Mouse (Mus musculus) cerebellum, postnatal 10 days (tissue): ENCODE results near the gene Rab13.

ENCODE experiments used
- DNase-seq, 2 experiments: peaks; one replicate each; pipeline ENCODE4 v3.0.0; 2021; ENCODE audit warnings: mixed read lengths in 2 of 2

Gene Rab13

GRCm38 (mm10) chr3:90213377-90213866, at the start of gene Rab13, which contains the start of gene Rps27:
Rab13 (plus strand) TSS chr3:90213695.
Rps27 (minus strand) TSS chr3:90213651.
- peak; percentile 90 to 91 for DNase-seq

DNA sequence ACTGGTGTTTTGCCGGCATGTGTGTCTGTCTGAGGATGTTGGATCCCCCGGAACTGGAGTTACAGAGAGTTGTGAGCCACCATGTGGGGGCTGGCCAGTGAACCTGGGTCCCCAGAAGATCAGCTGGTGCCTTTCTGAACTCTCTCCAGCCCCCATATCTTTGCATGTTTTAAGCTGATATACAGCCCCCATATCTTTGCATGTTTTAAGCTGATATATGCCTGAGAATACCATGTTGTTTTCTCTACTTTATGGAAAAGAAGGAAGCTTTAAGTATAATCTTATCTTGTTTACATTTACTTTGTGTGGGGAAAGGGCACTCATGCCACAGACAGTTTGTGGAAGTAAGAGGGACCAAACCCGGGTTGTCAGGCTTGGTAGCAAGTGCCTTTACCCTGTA, 33.9 kb upstream of the Rab13 start:
- DNase-seq: no peak

DNA sequence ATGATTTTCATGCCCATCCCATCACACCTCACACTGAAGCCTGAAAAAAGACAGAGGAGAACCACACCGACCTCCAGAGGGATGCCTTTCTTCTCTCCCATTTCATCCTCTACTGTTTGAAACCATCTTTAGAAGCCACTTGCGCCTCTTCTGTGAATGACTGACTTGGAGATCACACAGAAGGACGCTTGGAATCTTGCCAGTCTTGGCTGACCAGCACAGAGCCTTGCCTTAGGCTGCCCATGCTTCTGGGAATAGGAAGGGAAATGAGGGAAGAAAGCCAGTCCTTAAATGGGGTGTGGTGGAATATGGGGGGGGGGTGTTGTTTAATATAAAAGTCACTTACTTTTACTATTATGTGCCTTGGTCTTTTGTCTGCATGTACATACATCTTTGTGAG, 29.9 kb upstream of the Rab13 start:
- peak; percentile 53 to 56 for DNase-seq

DNA sequence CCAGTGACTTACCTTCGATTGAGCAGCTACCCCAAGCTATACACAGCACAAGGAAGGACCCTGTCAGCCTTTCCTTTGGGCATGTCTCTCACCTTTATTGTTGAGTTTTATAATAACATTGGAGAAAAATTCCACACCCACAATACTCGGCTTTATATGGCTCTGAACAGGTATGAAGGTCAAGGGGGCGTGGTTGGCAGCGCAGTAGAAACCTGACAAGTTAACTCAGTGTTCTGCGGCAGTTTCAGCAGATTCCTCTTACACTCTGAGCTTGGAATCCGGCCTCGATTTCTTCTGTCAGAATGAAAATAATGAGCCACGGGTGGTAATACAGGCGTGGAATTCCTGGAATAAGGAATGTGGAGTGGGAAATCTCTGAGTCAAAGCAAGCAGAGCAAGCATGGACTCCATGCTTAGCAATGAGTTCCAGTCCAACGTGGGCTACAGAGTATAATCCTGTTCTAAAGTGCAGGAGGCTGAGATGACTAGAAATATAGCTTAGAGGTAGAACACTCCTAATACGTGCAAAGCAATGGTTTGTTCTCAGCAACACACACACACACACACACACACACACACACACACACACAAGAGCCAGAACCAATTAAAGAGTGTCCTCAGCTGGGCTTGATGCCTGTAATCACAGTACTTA, 22.5 kb upstream of the Rab13 start:
- no peak for DNase-seq

DNA sequence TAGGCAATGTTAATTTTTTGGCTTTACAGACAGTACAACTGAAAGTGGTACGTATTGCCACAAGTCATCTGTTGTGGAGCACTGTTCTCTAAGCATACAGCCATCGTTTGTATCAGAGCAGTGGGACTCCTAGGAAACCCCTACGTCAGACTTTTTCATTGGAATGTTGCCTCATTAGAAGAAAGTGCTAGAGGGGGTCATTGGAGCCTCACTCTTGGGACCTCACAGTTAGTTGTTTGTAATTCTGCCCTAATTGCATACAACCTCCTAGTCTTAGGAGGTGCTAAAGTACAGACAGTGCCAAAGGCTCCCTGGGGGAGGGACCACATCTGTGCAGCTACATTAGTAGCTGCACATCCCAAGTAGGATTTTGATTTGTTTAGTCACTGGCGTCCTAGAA, 18.7 kb upstream of the Rab13 start:
- no peak for DNase-seq

DNA sequence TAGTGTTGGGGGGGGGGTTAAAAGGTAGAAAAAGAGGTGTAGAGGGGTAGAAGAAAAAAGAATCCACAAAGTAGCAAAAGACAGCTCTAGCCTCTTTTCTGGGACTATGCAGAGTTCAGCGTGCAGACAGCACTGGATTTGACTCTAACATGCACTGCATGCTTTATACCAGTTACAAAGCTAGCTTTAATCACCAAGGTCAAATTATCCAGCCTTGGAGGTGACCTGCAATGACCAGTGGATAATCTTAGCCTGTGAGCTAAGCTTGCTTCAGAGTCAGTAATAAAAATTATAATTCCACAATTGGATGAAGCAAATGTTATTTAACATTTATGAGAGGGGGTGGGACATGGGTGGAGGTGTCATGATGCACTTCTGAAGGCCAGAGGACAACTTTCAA, 17.9 kb upstream of the Rab13 start:
- DNase-seq: no peak

DNA sequence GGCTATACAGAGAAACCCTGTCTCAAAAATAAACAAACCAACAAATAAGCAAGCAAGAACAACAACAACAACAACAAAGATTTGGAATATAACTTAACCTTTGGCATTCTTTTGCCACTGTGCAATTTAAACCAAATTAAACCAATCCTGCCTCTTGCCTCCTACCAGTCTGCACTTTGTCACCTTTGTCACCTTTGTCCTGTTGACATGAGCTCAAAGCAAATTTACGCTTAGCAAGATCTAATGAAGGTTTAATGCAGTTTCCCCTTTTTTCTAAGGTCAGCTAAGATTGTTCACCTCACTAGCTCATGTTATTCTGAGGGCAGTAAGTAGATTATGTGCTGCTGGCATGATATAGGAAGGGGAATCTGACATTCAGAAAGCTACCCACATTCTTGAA, 15.9 kb upstream of the Rab13 start:
- no peak for DNase-seq

DNA sequence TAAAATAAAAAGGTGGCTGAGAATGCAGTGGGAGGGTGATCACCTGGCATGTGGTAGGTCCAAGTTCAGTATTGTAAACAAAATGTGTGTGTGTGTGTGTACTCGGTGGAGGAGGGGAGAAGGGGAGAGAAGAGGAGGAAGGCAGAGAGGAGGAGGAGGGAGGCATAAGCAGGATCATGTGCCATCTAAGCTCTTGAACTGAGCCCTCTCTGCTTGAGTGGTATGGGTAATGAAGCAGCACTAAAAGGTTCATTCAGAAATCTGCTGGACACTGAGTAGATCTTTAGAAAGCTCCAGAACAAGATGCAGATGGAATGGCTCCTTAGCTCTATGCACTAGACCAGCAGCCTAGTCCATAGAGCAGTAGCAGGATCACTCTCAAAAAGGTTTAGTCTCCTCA, 10.6 kb upstream of the Rab13 start:
- DNase-seq: no peak

- no peak for DNase-seq
Observed at GRCm38 (mm10) chr3:90203619-90204018, 9.9 kb upstream of the Rab13 start.

DNA sequence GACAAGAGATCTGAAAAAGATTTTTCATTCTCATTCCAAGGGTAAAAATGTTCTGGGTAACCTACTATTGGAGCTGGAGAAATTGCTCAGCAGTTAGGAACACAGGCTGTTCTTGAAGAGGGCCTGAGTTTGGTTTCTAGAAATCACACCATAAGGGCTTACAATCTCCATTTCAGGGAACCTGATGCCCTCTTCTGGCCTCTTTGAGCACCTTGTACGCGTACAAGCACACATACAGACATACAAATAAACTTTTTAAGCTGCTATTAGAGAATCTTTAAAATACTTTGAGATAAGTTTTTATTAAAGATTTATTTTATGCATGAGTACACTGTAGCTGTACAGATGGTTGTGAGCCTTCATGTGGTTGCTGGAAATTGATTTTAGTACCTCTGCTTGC, 8.9 kb upstream of the Rab13 start:
- no peak for DNase-seq

- no peak for DNase-seq
Observed at GRCm38 (mm10) chr3:90208662-90209061, 4.8 kb upstream of the Rab13 start.

GRCm38 (mm10) chr3:90209908-90210566, 3.5 kb upstream of the Rab13 start:
- DNase-seq: no peak

DNA sequence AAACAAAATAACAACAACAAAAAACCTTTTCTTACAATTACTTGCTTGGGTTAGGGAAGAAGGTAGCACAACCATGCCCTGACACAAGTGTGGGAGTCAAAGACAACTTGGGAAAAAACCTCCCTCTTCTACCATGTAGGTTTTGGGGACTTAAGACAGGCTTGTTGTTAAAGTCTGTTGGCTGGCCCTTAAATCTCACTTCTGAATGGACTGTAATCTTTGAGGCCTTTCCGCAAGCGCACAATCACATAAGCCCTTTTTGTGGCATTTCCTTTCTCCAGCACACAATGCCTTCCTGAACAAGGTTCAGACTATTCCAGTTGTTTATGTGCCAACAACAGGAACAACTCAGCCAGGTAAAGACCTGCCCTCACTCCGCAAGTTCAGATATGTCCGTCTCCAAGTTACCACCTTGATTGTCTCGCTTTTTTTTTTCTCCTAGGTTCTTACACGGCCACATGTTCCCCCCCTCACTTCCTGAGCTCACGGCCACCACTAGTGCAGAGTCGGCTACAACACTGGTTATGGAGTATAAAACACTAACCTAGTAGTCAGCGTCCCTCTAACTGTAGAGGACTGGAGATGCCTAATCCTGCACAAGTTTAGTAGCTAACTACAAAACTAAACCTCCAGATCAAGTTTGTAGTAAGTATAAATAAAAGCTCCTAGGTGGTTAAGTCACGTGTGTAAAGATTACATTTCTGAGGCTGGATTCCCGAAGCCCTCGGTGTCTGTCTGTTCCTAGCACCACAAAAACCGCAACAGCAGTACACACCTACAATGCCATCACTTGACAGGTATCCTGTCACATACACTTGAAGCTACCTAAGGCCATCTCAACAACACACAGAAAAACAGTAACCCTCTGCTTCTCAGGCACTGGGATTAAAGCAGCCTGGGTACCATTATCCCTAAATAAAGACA, 1.8 kb upstream of the Rab13 start:
- no peak for DNase-seq

- no peak for DNase-seq
Observed at GRCm38 (mm10) chr3:90212723-90213122, 772 bp upstream of the Rab13 start.

- DNase-seq: peak; percentile 43 to 45
Observed at GRCm38 (mm10) chr3:90213956-90214684, 625 bp downstream of the Rab13 start.

DNA sequence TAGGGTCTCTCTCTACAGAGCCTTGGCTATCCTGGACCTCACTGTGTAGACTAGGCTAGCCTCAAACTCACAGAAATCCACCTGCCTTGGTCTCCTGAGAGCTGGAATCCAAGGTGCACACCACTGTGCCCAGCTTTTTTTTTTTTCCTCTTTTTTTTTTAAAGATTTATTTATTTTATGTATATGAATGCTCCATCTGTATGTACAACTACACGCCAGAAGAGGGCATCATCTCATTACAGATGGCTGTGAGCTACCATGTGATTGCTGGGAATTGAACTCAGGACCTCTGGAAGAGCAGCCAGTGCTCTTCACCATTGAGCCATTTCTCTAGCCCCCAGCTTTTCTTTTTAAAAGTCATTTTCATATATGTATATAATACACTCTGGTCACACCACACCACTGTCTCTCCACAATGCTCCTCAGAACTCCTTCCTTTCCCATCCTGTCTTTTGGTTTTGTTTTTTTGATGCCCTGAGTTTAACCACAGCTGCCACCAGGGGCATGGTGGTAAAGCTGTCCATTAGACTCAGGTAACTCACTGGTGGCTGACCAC, 2.4 kb downstream of the Rab13 start:
- DNase-seq: no peak

GRCm38 (mm10) chr3:90220088-90220487, 6.6 kb downstream of the Rab13 start:
- peak; percentile 78 to 83 for DNase-seq

DNA sequence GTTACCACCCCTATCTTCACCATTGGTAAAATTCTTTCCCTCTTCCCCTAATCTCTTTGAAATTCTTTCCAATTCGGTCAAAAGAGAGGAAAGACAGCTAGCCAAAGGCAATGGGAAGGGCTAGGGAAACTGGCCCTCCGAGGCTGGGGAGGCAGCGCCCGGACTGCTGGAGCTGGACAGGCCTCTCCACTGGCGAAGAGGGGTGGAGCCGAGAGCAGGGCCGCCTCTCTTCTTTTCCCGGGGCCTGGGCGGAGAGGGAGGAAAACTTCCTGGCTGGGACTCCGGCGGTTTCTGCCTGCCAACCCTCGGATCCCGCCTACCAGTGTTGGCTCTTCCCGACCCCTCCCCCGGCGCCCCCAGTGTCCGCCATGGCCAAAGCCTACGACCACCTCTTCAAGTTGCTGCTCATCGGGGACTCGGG, 7.0 kb downstream of the Rab13 start:
- DNase-seq: peak; percentile 72 to 81

DNA sequence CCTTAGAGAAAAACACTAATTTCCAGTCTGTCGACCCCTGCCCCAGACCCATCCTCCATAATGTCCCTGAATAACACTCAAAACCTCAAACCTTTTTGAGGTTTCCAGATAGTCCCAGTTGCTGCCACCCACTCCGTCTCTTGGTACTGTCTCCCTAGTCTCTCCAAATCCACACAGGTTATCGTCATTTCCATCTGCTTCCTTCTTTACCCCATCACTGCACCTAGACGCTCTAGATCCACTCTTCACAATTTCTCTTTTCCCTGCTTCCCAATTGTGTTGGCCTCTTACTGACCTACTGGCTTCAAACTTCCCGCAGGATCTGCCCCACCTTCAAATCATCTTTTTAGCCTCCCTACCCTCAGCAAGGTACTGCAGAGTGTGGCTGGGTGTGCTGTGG, 7.6 kb downstream of the Rab13 start:
- DNase-seq: no peak

DNA sequence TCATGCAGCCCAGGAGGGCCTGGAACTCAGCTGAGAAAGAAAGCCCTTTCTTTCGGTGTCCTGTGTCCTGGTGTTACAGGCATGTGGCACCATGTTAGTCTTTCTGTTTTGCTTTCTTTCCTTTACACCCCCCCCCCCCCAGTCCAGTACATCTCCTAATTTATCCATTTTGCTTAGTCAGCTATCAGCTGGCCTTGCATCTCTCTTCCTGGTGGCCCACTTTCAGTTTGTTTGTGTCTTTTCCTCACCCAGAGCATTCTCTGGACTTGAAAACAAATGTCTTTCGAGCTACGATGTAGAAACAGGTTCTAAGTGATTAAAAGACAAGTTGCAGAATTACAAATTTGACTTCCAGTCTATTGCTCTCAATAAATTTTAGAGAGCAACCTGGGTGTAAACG, 9.0 kb downstream of the Rab13 start:
- DNase-seq: no peak

DNA sequence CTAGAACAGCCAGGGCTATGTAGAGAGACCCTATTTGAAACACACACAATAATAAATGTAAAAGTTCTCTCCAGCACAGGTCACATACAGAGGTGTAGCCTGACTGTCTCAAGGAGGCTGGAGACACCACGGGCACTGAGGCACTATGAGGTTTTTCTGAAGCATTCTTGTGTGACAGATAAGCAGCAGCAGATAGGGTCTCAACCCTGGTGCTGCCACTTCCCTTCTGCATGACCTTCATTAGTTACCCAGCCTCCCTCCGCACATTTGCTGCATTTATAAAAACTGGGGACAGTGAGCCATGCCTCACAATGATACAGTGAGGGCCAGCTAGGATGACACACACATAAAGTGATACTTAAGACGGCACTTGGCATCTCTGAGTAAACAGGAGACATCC, 9.4 kb downstream of the Rab13 start:
- no peak for DNase-seq

- DNase-seq: no peak
Observed at GRCm38 (mm10) chr3:90224331-90224730, 10.8 kb downstream of the Rab13 start.
